Mouse (Mus musculus): Measurements from ENCODE around the gene Bri3bp.

- TF ChIP-seq EP300 (optimal IDR thresholded peaks at IDR 0.05) (no peak), CTCF (IDR thresholded peaks at IDR 0.05; ENCODE audit: low read depth) (no peak)
Measured at GRCm38 (mm10) chr5:125404536-125404902, 36.8 kb upstream of the Bri3bp start.

Measured in stomach, postnatal 0 days (tissue).